In the genomic region with DNA sequence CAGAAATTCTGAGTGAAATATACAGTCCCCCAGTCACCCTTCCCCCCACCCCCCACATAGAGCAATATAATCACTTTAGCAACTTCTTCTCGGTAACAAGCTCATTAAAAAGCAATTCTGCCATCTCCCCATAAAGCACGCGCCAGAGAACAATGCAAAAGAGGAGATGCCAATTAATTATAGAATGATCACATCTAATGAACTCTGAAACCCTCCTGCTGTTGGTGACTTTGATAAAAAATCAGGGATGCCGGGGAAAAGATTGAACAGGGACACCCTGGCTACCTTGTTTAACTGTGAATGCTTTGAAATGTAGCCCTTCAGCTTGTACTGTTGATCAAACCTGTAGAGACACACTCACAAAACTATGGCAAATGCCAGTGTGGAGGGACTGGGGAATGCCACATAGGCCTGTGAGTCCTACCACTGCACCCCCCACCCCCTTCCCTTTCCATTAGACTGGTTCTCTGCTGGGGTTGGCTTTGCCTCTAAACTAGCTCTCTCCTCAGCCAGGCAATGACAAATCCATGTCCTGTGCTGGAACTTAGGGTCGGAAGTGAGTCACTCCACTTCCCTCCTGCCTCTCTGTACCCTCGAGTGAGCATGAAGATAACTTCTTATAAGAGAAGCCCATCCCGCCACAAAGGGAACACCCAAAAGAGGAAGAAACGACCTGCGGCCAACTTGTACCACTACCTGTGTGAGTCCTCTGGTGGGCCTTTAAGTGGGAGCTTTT, we compare ENCODE assay signal across 8 mouse cellular contexts. TPM values are rescaled to one million over a fixed set of nuclear protein-coding genes. Genes with fewer than 3 reads are reported as not detected.
DNase-seq lines count a peak whose midpoint lies in the region; ATAC-seq lines count a peak whose summit lies in the region.

No protein-coding gene starts in this region.

- intact Hi-C loops in left cerebral cortex, postnatal 4 days (cut with DNase I) = no loop called here
- intact Hi-C loops in left cerebral cortex, postnatal 25 days (cut with DNase I) = no loop called here

- no peak overlapping the region for H3K4me2 ChIP-seq in hindbrain, embryonic 16.5 days (ENCODE audit: low read length)

- no peaks in the 10 kb centered on the region for H3K9me3 ChIP-seq in hindbrain, embryonic 16.5 days (ENCODE audit: control insufficient read depth, low read length)

- peaks cover 7% of the 10 kb centered on the region for H3K36me3 ChIP-seq in hindbrain, embryonic 16.5 days (ENCODE audit: control insufficient read depth, insufficient read depth, low read length)

- peaks cover 18% of the 10 kb centered on the region for H3K4me1 ChIP-seq in hindbrain, embryonic 16.5 days (ENCODE audit: control insufficient read depth, insufficient read depth, low read depth, low read length)

- DNase-seq in left cerebral cortex, postnatal 4 days = peak; percentile 24
- no peak for DNase-seq in left cerebral cortex, postnatal 25 days (ENCODE audit: low spot score in 2 of 2)
- peak; percentile 37 to 42 for DNase-seq in lung, postnatal 4 days
- no peak for DNase-seq in left cerebral cortex, adult 9 months (ENCODE audit: low spot score in 2 of 2)
- DNase-seq in ovary, postnatal 14 days (ENCODE audit: low spot score) = no peak
- DNase-seq in testis, postnatal 14 days (ENCODE audit: low spot score) = no peak

- H3K27ac ChIP-seq in hindbrain, embryonic 16.5 days (ENCODE audit: low read depth, low read length) = no peak overlapping the region; the same call in 1 of the 2 replicates

- H3K27me3 ChIP-seq in hindbrain, embryonic 16.5 days (replicated peaks; ENCODE audit: control insufficient read depth, insufficient read depth, low read length) = no peaks in the 10 kb centered on the region

- 70% methylated on average over 9 of the region's 9 CpGs for WGBS in hindbrain, embryonic 16.5 days

- no peak overlapping the region for H3K4me3 ChIP-seq in hindbrain, embryonic 16.5 days (ENCODE audit: low read length)

- peak; percentile 85 for ATAC-seq in common myeloid progenitor, adult 5-6 weeks (replicated peaks; ENCODE audit: low read depth, poor library complexity, severe bottlenecking)
- peak; percentile 28 for ATAC-seq in hindbrain, embryonic 16.5 days

- H3K9ac ChIP-seq in hindbrain, embryonic 16.5 days (ENCODE audit: low read depth, low read length) = no peak overlapping the region

RNA-seq across cellular contexts. Expression of a gene that starts 43.9 kb away (rescaled TPM):
- 100 to 1,000 TPM; 153 to 161 TPM for total RNA-seq in left cerebral cortex, postnatal 4 days (2021)
- total RNA-seq in left cerebral cortex, postnatal 25 days (2021) = 10 to 100 TPM; 40.9 to 44.0 TPM
- total RNA-seq in common myeloid progenitor, adult 5-6 weeks (2017) = 5.1 and 6.4 TPM in 2 replicates
- 118 and 127 TPM in 2 replicates for polyA plus RNA-seq in hindbrain, embryonic 16.5 days (2015; fragmentation: Nextera tagmentation; extraction: Ambion mirVana)

Comparison
In these comparisons a context has a peak if more than half of its experiments do, and no peak if none do; other contexts are left out.
1. DNase-seq: peak in left cerebral cortex, postnatal 4 days (single experiment) and lung, postnatal 4 days (2 of 2); none in left cerebral cortex, postnatal 25 days (0 of 2), left cerebral cortex, adult 9 months (0 of 2), ovary, postnatal 14 days (single experiment) and testis, postnatal 14 days (single experiment).